16 mouse cellular contexts compared by ENCODE assay signal in the genomic region with DNA sequence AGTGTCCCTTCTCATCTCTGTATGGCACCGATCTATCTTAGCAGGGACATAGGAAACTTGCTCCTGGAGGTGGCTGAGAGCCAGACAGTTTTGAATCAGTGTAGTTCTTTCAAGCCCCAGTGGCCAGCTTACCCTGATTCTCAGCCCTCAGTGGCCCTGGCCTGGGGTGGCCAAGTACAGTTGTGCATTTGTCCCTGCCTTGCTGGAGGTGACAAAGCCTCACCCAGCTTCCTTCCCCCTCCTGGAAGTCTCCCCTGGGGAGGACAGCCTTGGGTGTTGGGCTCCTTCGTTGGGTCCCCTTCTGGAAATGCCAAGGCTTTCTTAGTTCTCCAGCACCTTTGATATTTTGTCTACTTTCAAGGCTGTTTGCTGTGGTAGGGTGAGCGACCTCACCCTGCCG. TPM values are rescaled to one million over a fixed set of nuclear protein-coding genes. Genes with fewer than 3 reads are reported as not detected.
DNase-seq lines count a peak whose midpoint lies in the region; ATAC-seq and TF ChIP-seq lines count a peak whose summit lies in the region.
"Had no signal": no experiment of that assay in that cellular context is flagged by ENCODE, and none has a peak within 500 bp of the region (broad histone marks: within the 10 kb centered on the region; RNA-seq: fewer than 3 reads in every experiment).

No protein-coding gene starts in this region.

- H3K4me3 ChIP-seq in heart, adult 2 months = peak overlapping the region; percentile 47
- no peak overlapping the region for H3K4me3 ChIP-seq in lung, embryonic 15.5 days
- H3K4me3 ChIP-seq in intestine, embryonic 15.5 days (replicated peaks) = no peak overlapping the region
- H3K4me3 ChIP-seq in small intestine, adult 2 months (ENCODE audit: low read depth, low read length) = peak overlapping the region; percentile 19
- H3K4me3 ChIP-seq: forebrain, embryonic 10.5 days; midbrain, embryonic 10.5 days had no signal

- TF ChIP-seq EP300 in heart, adult 2 months (IDR thresholded peaks at IDR 0.05; ENCODE audit: insufficient read depth, low read depth, low read length) = no peak

- no peak for TF ChIP-seq CTCF in heart, adult 2 months (IDR thresholded peaks at IDR 0.05)
- TF ChIP-seq CTCF in small intestine, adult 2 months (IDR thresholded peaks at IDR 0.05; ENCODE audit: extremely low read depth, insufficient read length, insufficient replicate concordance, low read depth, low read length) = no peak

- H3K79me2 ChIP-seq in heart, adult 2 months (replicated peaks; ENCODE audit: control insufficient read depth, insufficient read depth, low read length) = peaks cover 3% of the 10 kb centered on the region; the same call in 1 of the 2 replicates

- peaks cover 15% of the 10 kb centered on the region for H3K4me1 ChIP-seq in heart, adult 2 months (ENCODE audit: control insufficient read depth, insufficient read depth, low read length)
- peaks cover 27% of the 10 kb centered on the region for H3K4me1 ChIP-seq in lung, embryonic 15.5 days
- H3K4me1 ChIP-seq in intestine, embryonic 15.5 days (replicated peaks) = peaks cover 14% of the 10 kb centered on the region
- peaks cover 29% of the 10 kb centered on the region for H3K4me1 ChIP-seq in small intestine, adult 2 months (ENCODE audit: control insufficient read depth, insufficient read depth, insufficient read length, low read length)

- H3K9me3 ChIP-seq in lung, embryonic 15.5 days = no peaks in the 10 kb centered on the region
- H3K9me3 ChIP-seq in intestine, embryonic 15.5 days = no peaks in the 10 kb centered on the region
- H3K9me3 ChIP-seq: forebrain, embryonic 10.5 days; midbrain, embryonic 10.5 days had no signal

- no peak overlapping the region for H3K4me2 ChIP-seq in lung, embryonic 15.5 days
- peak overlapping the region; percentile 44; the same call in 1 of the 2 replicates for H3K4me2 ChIP-seq in intestine, embryonic 15.5 days (replicated peaks)

- WGBS in heart, adult 2 months = 42% methylated on average over 4 of the region's 4 CpGs
- WGBS in lung, embryonic 15.5 days = 48% methylated on average over 4 of the region's 4 CpGs
- 71% methylated on average over 4 of the region's 4 CpGs for WGBS in intestine, embryonic 15.5 days
- 68% methylated on average over 4 of the region's 4 CpGs for WGBS in small intestine, adult 2 months

- H3K9ac ChIP-seq in heart, adult 2 months (ENCODE audit: low read depth, low read length) = peak overlapping the region; percentile 20; the same call in 1 of the 2 replicates
- no peak overlapping the region for H3K9ac ChIP-seq in lung, embryonic 15.5 days
- no peak overlapping the region for H3K9ac ChIP-seq in intestine, embryonic 15.5 days

- H3K36me3 ChIP-seq in heart, adult 2 months (ENCODE audit: control insufficient read depth, insufficient read depth, low read length) = peaks cover 9% of the 10 kb centered on the region
- H3K36me3 ChIP-seq in lung, embryonic 15.5 days = peaks cover 8% of the 10 kb centered on the region; the same call in 1 of the 2 replicates
- 0 out of 2 replicates have a peak, but pooled peaks cover 7% of the 10 kb centered on the region for H3K36me3 ChIP-seq in intestine, embryonic 15.5 days
- H3K36me3 ChIP-seq in small intestine, adult 2 months (ENCODE audit: control insufficient read depth, insufficient read depth, low read length) = peaks cover 33% of the 10 kb centered on the region
- H3K36me3 ChIP-seq: forebrain, embryonic 10.5 days; midbrain, embryonic 10.5 days had no signal

- H3K27ac ChIP-seq in heart, adult 2 months = peak overlapping the region; percentile 77
- H3K27ac ChIP-seq in lung, embryonic 15.5 days = peak overlapping the region; percentile 42
- no peak overlapping the region for H3K27ac ChIP-seq in intestine, embryonic 15.5 days
- no peak overlapping the region for H3K27ac ChIP-seq in small intestine, adult 2 months (ENCODE audit: insufficient read depth, low read depth, low read length)
- H3K27ac ChIP-seq: forebrain, embryonic 10.5 days; midbrain, embryonic 10.5 days had no signal

- peak in 1 of 2 experiments; percentile 21 for DNase-seq in heart, adult 2 months
- DNase-seq in heart, postnatal 36 days = no peak
- no peak for DNase-seq in lung, postnatal 14 days
- no peak for DNase-seq in cerebellum, adult 9-11 months
- DNase-seq in cerebellum, adult 8-10 months = no peak
- DNase-seq: embryo, embryonic 11 days; gastrocnemius, postnatal 25 days had no signal

- TF ChIP-seq POLR2A in heart, adult 2 months (IDR thresholded peaks at IDR 0.05; ENCODE audit: insufficient read depth, low read depth, low read length) = no peak
- TF ChIP-seq POLR2A in small intestine, adult 2 months (IDR thresholded peaks at IDR 0.05; ENCODE audit: low read depth, low read length) = no peak

- no peak for ATAC-seq in lung, embryonic 15.5 days (ENCODE audit: borderline replicate concordance, extremely low read depth, low FRiP score, low TSS enrichment)
- no peak for ATAC-seq in intestine, embryonic 15.5 days
- ATAC-seq: inflammation-experienced regulatory T-cells, adult 6 months had no signal

- intact Hi-C loops in heart, adult 2 months (cut with DNase I) = loop anchor here (2.0 kb wide), 2 partner anchors 19 to 55 kb away; no protein-coding TSS in a partner anchor
- intact Hi-C loops in heart, postnatal 36 days (cut with DNase I) = loop anchor here (2.0 kb wide), 1 partner anchor 17 kb away; no protein-coding TSS in a partner anchor

- no peaks in the 10 kb centered on the region for H3K27me3 ChIP-seq in heart, adult 2 months (ENCODE audit: control insufficient read depth, insufficient read depth, low read length)
- H3K27me3 ChIP-seq in lung, embryonic 15.5 days = no peaks in the 10 kb centered on the region
- no peaks in the 10 kb centered on the region for H3K27me3 ChIP-seq in intestine, embryonic 15.5 days (replicated peaks)
- no peaks in the 10 kb centered on the region for H3K27me3 ChIP-seq in small intestine, adult 2 months (ENCODE audit: control insufficient read depth, insufficient read depth, low read length)

RNA-seq across cellular contexts. Expression of gene Trim25, which starts 4.5 kb away (rescaled TPM):
- total RNA-seq in heart, adult 2 months (2021) = 10 to 100 TPM; 17.7 to 24.3 TPM
- 13.6 and 14.1 TPM in 2 replicates for polyA plus RNA-seq in heart, adult 2 months (2012; rRNA removed)
- 10 to 100 TPM; 23.1 to 27.3 TPM for total RNA-seq in heart, postnatal 36 days (2021)
- 23.1 and 25.9 TPM in 2 replicates for polyA plus RNA-seq in lung, embryonic 15.5 days (2015; fragmentation: Nextera tagmentation; extraction: Ambion mirVana)
- polyA plus RNA-seq in intestine, embryonic 15.5 days (2015; fragmentation: Nextera tagmentation; extraction: Ambion mirVana) = 27.8 and 29.0 TPM in 2 replicates
- polyA plus RNA-seq in small intestine, adult 2 months (2012; rRNA removed) = 57.2 and 129 TPM in 2 replicates

RNA-seq across cellular contexts. Expression of gene Coil, which starts 33.7 kb away (rescaled TPM):
- 1 to 10 TPM; 4.8 TPM for total RNA-seq in heart, adult 2 months (2021)
- 2.8 and 4.7 TPM in 2 replicates for polyA plus RNA-seq in heart, adult 2 months (2012; rRNA removed)
- 1 to 10 TPM; 4.9 TPM for total RNA-seq in heart, postnatal 36 days (2021)
- 16.0 and 16.9 TPM in 2 replicates for polyA plus RNA-seq in lung, embryonic 15.5 days (2015; fragmentation: Nextera tagmentation; extraction: Ambion mirVana)
- 12.4 and 13.9 TPM in 2 replicates for polyA plus RNA-seq in intestine, embryonic 15.5 days (2015; fragmentation: Nextera tagmentation; extraction: Ambion mirVana)
- 1.1 and 1.4 TPM in 2 replicates for polyA plus RNA-seq in small intestine, adult 2 months (2012; rRNA removed)

RNA-seq across cellular contexts. Expression of gene Elobl, which starts 37.0 kb away (rescaled TPM):
- not detected for total RNA-seq in heart, adult 2 months (2021)
- 0.56 TPM in 1 of 2 replicates, not detected in the other for polyA plus RNA-seq in heart, adult 2 months (2012; rRNA removed)
- not detected for total RNA-seq in heart, postnatal 36 days (2021)
- polyA plus RNA-seq in lung, embryonic 15.5 days (2015; fragmentation: Nextera tagmentation; extraction: Ambion mirVana) = not detected in 2 replicates
- polyA plus RNA-seq in intestine, embryonic 15.5 days (2015; fragmentation: Nextera tagmentation; extraction: Ambion mirVana) = not detected in 2 replicates
- 0.37 TPM in 1 of 2 replicates, not detected in the other for polyA plus RNA-seq in small intestine, adult 2 months (2012; rRNA removed)
- total RNA-seq: gastrocnemius, postnatal 25 days; left cerebral cortex, postnatal 25 days had no signal
- polyA plus RNA-seq: brain, embryonic 14.5 days; forebrain, embryonic 10.5 days; midbrain, embryonic 10.5 days; urinary bladder, adult 2 months had no signal

RNA-seq across cellular contexts. Expression of gene Scpep1, which starts 48.5 kb away (rescaled TPM):
- total RNA-seq in heart, adult 2 months (2021) = 10 to 100 TPM; 15.3 to 16.3 TPM
- 11.1 and 13.5 TPM in 2 replicates for polyA plus RNA-seq in heart, adult 2 months (2012; rRNA removed)
- 10 to 100 TPM; 19.2 to 21.7 TPM for total RNA-seq in heart, postnatal 36 days (2021)
- polyA plus RNA-seq in lung, embryonic 15.5 days (2015; fragmentation: Nextera tagmentation; extraction: Ambion mirVana) = 88.7 and 90.7 TPM in 2 replicates
- 131 and 142 TPM in 2 replicates for polyA plus RNA-seq in intestine, embryonic 15.5 days (2015; fragmentation: Nextera tagmentation; extraction: Ambion mirVana)
- polyA plus RNA-seq in small intestine, adult 2 months (2012; rRNA removed) = 4.7 and 31.1 TPM in 2 replicates

Comparison
In these comparisons a context has a peak if more than half of its experiments do, and no peak if none do; other contexts are left out.
1. H3K27ac ChIP-seq: peak in heart, adult 2 months (single experiment) and lung, embryonic 15.5 days (single experiment); none in intestine, embryonic 15.5 days (single experiment) and small intestine, adult 2 months (single experiment).
2. H3K4me3 ChIP-seq: peak in heart, adult 2 months (single experiment) and small intestine, adult 2 months (single experiment); none in lung, embryonic 15.5 days (single experiment) and intestine, embryonic 15.5 days (single experiment).